8 mouse cellular contexts compared by ENCODE assay signal in the genomic region with DNA sequence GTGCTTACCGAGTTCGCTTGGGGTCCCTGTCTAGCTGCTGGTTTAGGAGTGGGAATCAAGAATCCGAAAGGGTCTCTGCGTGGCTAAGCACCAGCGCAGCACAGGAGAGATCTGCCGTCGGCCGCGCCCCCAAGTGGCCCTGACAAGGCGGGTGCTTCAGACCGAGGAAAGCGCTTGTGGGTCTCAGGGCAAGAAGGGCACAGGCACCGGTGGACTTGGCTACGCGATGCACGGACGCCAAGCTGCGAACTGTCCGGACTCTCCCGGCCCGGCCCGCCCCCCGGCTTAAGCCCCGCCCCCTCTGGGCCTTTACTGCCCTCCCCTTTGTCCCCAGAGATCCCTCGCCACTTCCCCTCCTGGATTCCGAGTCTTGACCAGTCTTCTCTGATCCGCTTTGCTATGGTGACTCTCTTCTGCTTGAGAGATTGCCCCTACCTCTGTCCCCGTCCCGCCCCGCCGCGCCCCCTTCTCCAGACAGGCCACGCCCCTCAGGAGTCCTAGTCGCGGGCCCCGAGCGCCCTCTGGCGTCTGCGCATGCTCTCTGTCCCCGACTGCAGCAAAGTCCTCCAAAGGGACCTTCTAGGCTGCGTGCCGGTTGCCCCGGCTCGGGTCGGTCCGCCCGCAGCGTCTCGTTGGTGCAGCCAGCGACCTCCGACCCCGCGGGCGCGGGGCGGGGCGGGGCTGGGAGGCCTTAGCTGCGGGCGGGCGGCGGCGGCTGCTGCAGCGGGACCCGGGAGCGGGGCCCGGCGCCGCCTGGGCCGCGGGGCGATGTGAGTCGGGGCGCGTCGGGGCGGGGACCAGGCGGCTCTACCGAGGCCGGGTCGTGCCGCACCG. TPM values are rescaled to one million over a fixed set of nuclear protein-coding genes. Genes with fewer than 3 reads are reported as not detected.
DNase-seq lines count a peak whose midpoint lies in the region; ATAC-seq and TF ChIP-seq lines count a peak whose summit lies in the region.

A gene (minus strand): TSS at position 234 of the 834 bp plus-strand sequence.

- H3K4me3 ChIP-seq in embryonic fibroblast, embryonic 13.5 days (ENCODE audit: insufficient read depth, low read length) = peak within 1 kb of the TSS; percentile 68
- peak within 1 kb of the TSS; percentile 84 for H3K4me3 ChIP-seq in heart, embryonic 10.5 days
- peak within 1 kb of the TSS; percentile 74 for H3K4me3 ChIP-seq in kidney, embryonic 14.5 days (ENCODE audit: low read length)
- H3K4me3 ChIP-seq in limb, embryonic 14.5 days (replicated peaks; ENCODE audit: low read length) = peak within 1 kb of the TSS; percentile 75
- peak within 1 kb of the TSS; percentile 78 for H3K4me3 ChIP-seq in midbrain, embryonic 16.5 days (ENCODE audit: low read depth, low read length)
- H3K4me3 ChIP-seq in spleen, adult 2 months (ENCODE audit: extremely low read depth, insufficient read depth, insufficient read length) = peak within 1 kb of the TSS; percentile 64

- H3K36me3 ChIP-seq in heart, embryonic 10.5 days = peaks cover 3% of the 10 kb centered on the region; the same call in 1 of the 2 replicates
- H3K36me3 ChIP-seq in kidney, embryonic 14.5 days (ENCODE audit: control insufficient read depth, insufficient read depth, low read length) = no peaks in the 10 kb centered on the region
- peaks cover 15% of the 10 kb centered on the region; the same call in 1 of the 2 replicates for H3K36me3 ChIP-seq in limb, embryonic 14.5 days (ENCODE audit: control insufficient read depth, insufficient read depth, low read length)
- peaks cover 3% of the 10 kb centered on the region; the same call in 1 of the 2 replicates for H3K36me3 ChIP-seq in midbrain, embryonic 16.5 days (ENCODE audit: control insufficient read depth, insufficient read depth, low read length)
- H3K36me3 ChIP-seq in spleen, adult 2 months (ENCODE audit: control insufficient read depth, insufficient read depth, low read length) = no peaks in the 10 kb centered on the region

- peak; percentile 50; the same call in 1 of the 2 replicates for TF ChIP-seq POLR2A in embryonic fibroblast, embryonic 13.5 days (IDR thresholded peaks at IDR 0.05; ENCODE audit: low read depth, low read length)
- peak; percentile 27; the same call in 1 of the 2 replicates for TF ChIP-seq POLR2A in limb, embryonic 14.5 days (IDR thresholded peaks at IDR 0.05; ENCODE audit: borderline replicate concordance, extremely low read depth, insufficient read depth, insufficient read length)
- TF ChIP-seq POLR2A in spleen, adult 2 months (IDR thresholded peaks at IDR 0.05; ENCODE audit: low read depth, low read length) = no peak

- peak; percentile 96 for ATAC-seq in kidney, embryonic 14.5 days (ENCODE audit: low FRiP score, low TSS enrichment)
- peak; percentile 96 for ATAC-seq in limb, embryonic 14.5 days (ENCODE audit: low FRiP score, low read depth)
- ATAC-seq in midbrain, embryonic 16.5 days = peak; percentile 95

- H3K27ac ChIP-seq in embryonic fibroblast, embryonic 13.5 days (ENCODE audit: insufficient read depth, low read length) = no peak within 1 kb of the TSS
- peak within 1 kb of the TSS; percentile 92 for H3K27ac ChIP-seq in heart, embryonic 10.5 days
- peak within 1 kb of the TSS; percentile 37; the same call in 1 of the 2 replicates for H3K27ac ChIP-seq in kidney, embryonic 14.5 days (ENCODE audit: low read depth, low read length)
- peak within 1 kb of the TSS; percentile 63; the same call in 1 of the 2 replicates for H3K27ac ChIP-seq in limb, embryonic 14.5 days (replicated peaks; ENCODE audit: low read depth, low read length)
- peak within 1 kb of the TSS; percentile 82 for H3K27ac ChIP-seq in midbrain, embryonic 16.5 days (ENCODE audit: low read length)
- no peak within 1 kb of the TSS for H3K27ac ChIP-seq in spleen, adult 2 months (ENCODE audit: insufficient read depth, low read length)

- H3K9me3 ChIP-seq in heart, embryonic 10.5 days = no peaks in the 10 kb centered on the region
- H3K9me3 ChIP-seq in kidney, embryonic 14.5 days (ENCODE audit: control insufficient read depth, low read length) = no peaks in the 10 kb centered on the region
- no peaks in the 10 kb centered on the region for H3K9me3 ChIP-seq in limb, embryonic 14.5 days (ENCODE audit: control insufficient read depth, low read length)
- H3K9me3 ChIP-seq in midbrain, embryonic 16.5 days (replicated peaks; ENCODE audit: control insufficient read depth, low read length, poor library complexity, severe bottlenecking) = no peaks in the 10 kb centered on the region

- WGBS in heart, embryonic 10.5 days = under 1% methylated on average over 82 of the region's 82 CpGs
- WGBS in kidney, embryonic 14.5 days = under 1% methylated on average over 70 of the region's 82 CpGs
- under 1% methylated on average over 59 of the region's 82 CpGs for WGBS in limb, embryonic 14.5 days
- WGBS in midbrain, embryonic 16.5 days = 1% methylated on average over 75 of the region's 82 CpGs
- 1% methylated on average over 78 of the region's 82 CpGs for WGBS in spleen, adult 2 months

- peak within 1 kb of the TSS; percentile 78 for H3K4me2 ChIP-seq in kidney, embryonic 14.5 days (replicated peaks; ENCODE audit: low read depth, low read length)
- peak within 1 kb of the TSS; percentile 86 for H3K4me2 ChIP-seq in limb, embryonic 14.5 days (replicated peaks; ENCODE audit: low read depth, low read length, severe bottlenecking)
- peak within 1 kb of the TSS; percentile 59 for H3K4me2 ChIP-seq in midbrain, embryonic 16.5 days (ENCODE audit: low read length)

- H3K27me3 ChIP-seq in heart, embryonic 10.5 days (ENCODE audit: insufficient read depth, poor library complexity, severe bottlenecking) = peaks cover 53% of the 10 kb centered on the region
- 0 out of 2 replicates have a peak, but pooled peaks cover 7% of the 10 kb centered on the region for H3K27me3 ChIP-seq in kidney, embryonic 14.5 days (ENCODE audit: control insufficient read depth, insufficient read depth, low read length)
- no peaks in the 10 kb centered on the region for H3K27me3 ChIP-seq in limb, embryonic 14.5 days (ENCODE audit: control insufficient read depth, insufficient read depth, low read length)
- H3K27me3 ChIP-seq in midbrain, embryonic 16.5 days (ENCODE audit: control insufficient read depth, insufficient read depth, low read depth, low read length) = no peaks in the 10 kb centered on the region
- H3K27me3 ChIP-seq in spleen, adult 2 months (ENCODE audit: control insufficient read depth, insufficient read depth, low read length) = peaks cover 3% of the 10 kb centered on the region; the same call in 1 of the 2 replicates

- peak within 1 kb of the TSS; percentile 82 for H3K9ac ChIP-seq in kidney, embryonic 14.5 days (ENCODE audit: low read depth, low read length)
- peak within 1 kb of the TSS; percentile 83 for H3K9ac ChIP-seq in limb, embryonic 14.5 days (ENCODE audit: low read depth, low read length, severe bottlenecking)
- peak within 1 kb of the TSS; percentile 88 for H3K9ac ChIP-seq in midbrain, embryonic 16.5 days (ENCODE audit: low read depth, low read length)

- peak; percentile 97 for DNase-seq in B cell, adult 2 months
- peak; percentile 98 for DNase-seq in brain, adult 2 months (ENCODE audit: low read depth, low spot score)
- peak; percentile 97 for DNase-seq in heart, embryonic 10.5 days (ENCODE audit: low spot score)
- peak; percentile 94 for DNase-seq in limb, embryonic 14.5 days (ENCODE audit: low spot score)
- peak; percentile 73 to 94 for DNase-seq in spleen, adult 2 months (ENCODE audit: low read depth in 1 of 2, low spot score in 2 of 2)

- peaks cover 8% of the 10 kb centered on the region for H3K4me1 ChIP-seq in embryonic fibroblast, embryonic 13.5 days (ENCODE audit: control insufficient read depth, insufficient read depth, low read length)
- H3K4me1 ChIP-seq in heart, embryonic 10.5 days = peaks cover 24% of the 10 kb centered on the region
- H3K4me1 ChIP-seq in kidney, embryonic 14.5 days (ENCODE audit: control insufficient read depth, insufficient read depth, low read length) = peaks cover 4% of the 10 kb centered on the region; the same call in 1 of the 2 replicates
- 0 out of 2 replicates have a peak, but pooled peaks cover 6% of the 10 kb centered on the region for H3K4me1 ChIP-seq in limb, embryonic 14.5 days (ENCODE audit: control insufficient read depth, insufficient read depth, low read length)
- H3K4me1 ChIP-seq in midbrain, embryonic 16.5 days (ENCODE audit: control insufficient read depth, insufficient read depth, low read length) = peaks cover 16% of the 10 kb centered on the region
- H3K4me1 ChIP-seq in spleen, adult 2 months (ENCODE audit: control insufficient read depth, insufficient read depth, insufficient read length) = no peaks in the 10 kb centered on the region

- TF ChIP-seq CTCF in embryonic fibroblast, embryonic 13.5 days (IDR thresholded peaks at IDR 0.05; ENCODE audit: borderline replicate concordance, insufficient read depth, low read length) = peak; percentile 70
- peak; percentile 94 for TF ChIP-seq CTCF in spleen, adult 2 months (IDR thresholded peaks at IDR 0.05; ENCODE audit: extremely low read depth, insufficient read depth, insufficient read length, insufficient replicate concordance)

RNA-seq across cellular contexts. Expression of the gene that starts here (rescaled TPM):
- polyA plus RNA-seq in embryonic fibroblast, embryonic 13.5 days (2011; ENCODE audit: insufficient read length, low read depth, missing spikeins) = not detected in 2 replicates
- 0.79 TPM in 1 of 2 replicates, not detected in the other for polyA plus RNA-seq in heart, embryonic 10.5 days (2016; fragmentation: Nextera tagmentation; extraction: Ambion mirVana)
- polyA plus RNA-seq in kidney, embryonic 14.5 days (2014; fragmentation: Nextera tagmentation; extraction: Ambion mirVana) = 0.99 and 1.3 TPM in 2 replicates
- 0.52 and 1.9 TPM in 2 replicates for polyA plus RNA-seq in limb, embryonic 14.5 days (2012; rRNA removed)
- 1.3 TPM in 2 replicates for polyA plus RNA-seq in limb, embryonic 14.5 days (2014; fragmentation: Nextera tagmentation; extraction: Ambion mirVana)
- polyA plus RNA-seq in midbrain, embryonic 16.5 days (2015; fragmentation: Nextera tagmentation; extraction: Ambion mirVana) = 0.77 and 2.4 TPM in 2 replicates
- 0.83 and 1.7 TPM in 2 replicates for polyA plus RNA-seq in spleen, adult 2 months (2012; rRNA removed)

Comparison
In these comparisons a context has a peak if more than half of its experiments do, and no peak if none do; other contexts are left out.
1. Peak in DNase-seq, H3K4me3 ChIP-seq and H3K27ac ChIP-seq in heart, embryonic 10.5 days; RNA of the gene not detected or under 1 TPM.
2. H3K27ac ChIP-seq: peak in kidney, embryonic 14.5 days (single experiment), limb, embryonic 14.5 days (single experiment) and midbrain, embryonic 16.5 days (single experiment); none in embryonic fibroblast, embryonic 13.5 days (single experiment) and spleen, adult 2 months (single experiment).
3. Peak in every context shown above with its lines, with median percentiles within 50 percentile points of each other: DNase-seq, H3K4me3 ChIP-seq, ATAC-seq, H3K4me2 ChIP-seq and H3K9ac ChIP-seq.